Mouse (Mus musculus): Measurements from ENCODE around the gene Akap1. TPM values are rescaled to one million over a fixed set of nuclear protein-coding genes. Genes with fewer than 3 reads are reported as not detected.

The Akap1 gene
- polyA plus RNA-seq, 1 experiment from 2014 or later = 19.1 TPM

DNA sequence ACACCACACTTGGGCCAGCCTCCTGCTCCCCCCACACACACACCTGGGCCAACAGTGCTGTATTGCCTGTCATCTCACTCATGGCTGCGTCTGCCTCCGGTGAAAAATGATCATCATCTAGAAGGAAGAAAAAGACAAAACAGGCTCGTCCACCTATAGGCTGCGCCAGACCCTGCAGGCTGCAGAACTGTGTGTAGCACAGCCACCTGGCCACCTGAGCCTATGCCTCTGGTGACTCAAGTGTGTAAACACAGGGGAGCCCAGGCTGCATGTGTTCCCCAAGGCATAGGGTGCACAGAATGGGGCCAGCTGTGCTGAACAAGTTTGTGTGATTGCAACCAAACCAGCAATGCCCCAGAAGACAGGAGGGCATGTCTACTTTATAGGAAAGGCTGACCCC is 31.3 kb downstream of the Akap1 start:
- Histone ChIP-seq H3K27ac (replicated peaks) (no peak overlapping the region), H3K9me3 (replicated peaks) (no peaks in the 10 kb centered on the region), H3K36me3 (peaks cover 81% of the 10 kb centered on the region), H3K4me1 (no peaks in the 10 kb centered on the region), H3K27me3 (ENCODE audit: low read depth, poor library complexity, severe bottlenecking) (no peaks in the 10 kb centered on the region), H3K4me3 (no peak overlapping the region)
- no peak for DNase-seq (ENCODE audit: low spot score)
- WGBS = 88% methylated on average over 4 of the region's 4 CpGs

DNA sequence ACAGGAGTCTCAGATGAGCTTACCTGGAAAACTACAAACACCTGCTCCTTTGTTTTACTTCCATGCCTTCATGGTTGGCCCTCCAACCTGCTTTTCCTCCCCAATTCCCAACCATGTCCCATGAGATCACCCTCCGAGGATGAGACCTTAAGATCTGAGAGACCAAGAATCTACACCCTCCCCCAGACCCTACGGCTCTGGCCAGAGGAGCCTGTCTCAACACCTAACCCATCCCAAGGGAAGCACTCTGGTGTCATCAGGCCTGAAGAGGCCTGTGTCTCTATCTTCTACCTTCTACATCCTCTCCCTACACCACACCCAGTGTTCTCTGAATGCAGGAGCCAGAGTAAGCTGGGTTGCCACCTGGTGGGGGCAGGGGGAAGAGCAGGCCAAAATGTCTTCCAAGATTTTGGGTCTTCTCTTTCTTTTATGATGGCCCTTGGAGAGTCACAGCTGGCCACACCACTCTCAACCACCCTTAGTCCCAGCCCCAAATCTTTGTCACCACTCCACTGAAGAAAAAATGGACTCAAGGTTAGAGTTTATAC is 34.1 kb downstream of the Akap1 start:
- H3K9me3 ChIP-seq (replicated peaks) = no peaks in the 10 kb centered on the region
- peak; percentile 46 for DNase-seq (ENCODE audit: low spot score)
- H3K4me3 ChIP-seq = no peak overlapping the region
- no peak overlapping the region for H3K27ac ChIP-seq (replicated peaks)
- no peaks in the 10 kb centered on the region for H3K27me3 ChIP-seq (ENCODE audit: low read depth, poor library complexity, severe bottlenecking)
- WGBS = 88% methylated on average over 2 of the region's 2 CpGs
- peaks cover 5% of the 10 kb centered on the region for H3K4me1 ChIP-seq
- H3K36me3 ChIP-seq = peaks cover 56% of the 10 kb centered on the region

DNA sequence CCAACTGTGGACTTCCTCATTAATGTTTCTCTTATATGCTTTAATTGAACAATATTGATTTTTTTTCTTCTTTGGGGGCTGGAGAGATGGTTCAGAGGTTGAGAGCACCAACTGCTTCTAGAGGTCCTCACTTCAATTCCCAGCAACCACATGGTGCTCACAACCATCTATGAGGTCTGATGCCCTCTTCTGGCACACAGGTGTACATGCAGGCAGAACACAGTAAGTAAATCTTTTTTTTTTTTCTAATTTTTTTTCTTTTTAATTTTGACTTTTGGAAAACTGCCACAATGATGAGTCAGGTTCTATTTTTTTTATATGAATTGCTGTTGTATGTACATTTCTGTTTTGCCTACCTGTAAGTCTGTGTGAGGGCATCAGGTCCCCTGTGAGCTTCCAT is 35.9 kb downstream of the Akap1 start:
- no peak overlapping the region for H3K4me3 ChIP-seq
- H3K36me3 ChIP-seq = peaks cover 39% of the 10 kb centered on the region
- no peaks in the 10 kb centered on the region for H3K27me3 ChIP-seq (ENCODE audit: low read depth, poor library complexity, severe bottlenecking)
- H3K4me1 ChIP-seq = peaks cover 5% of the 10 kb centered on the region
- no peak overlapping the region for H3K27ac ChIP-seq (replicated peaks)
- no peak for DNase-seq (ENCODE audit: low spot score)
- H3K9me3 ChIP-seq (replicated peaks) = no peaks in the 10 kb centered on the region

DNA sequence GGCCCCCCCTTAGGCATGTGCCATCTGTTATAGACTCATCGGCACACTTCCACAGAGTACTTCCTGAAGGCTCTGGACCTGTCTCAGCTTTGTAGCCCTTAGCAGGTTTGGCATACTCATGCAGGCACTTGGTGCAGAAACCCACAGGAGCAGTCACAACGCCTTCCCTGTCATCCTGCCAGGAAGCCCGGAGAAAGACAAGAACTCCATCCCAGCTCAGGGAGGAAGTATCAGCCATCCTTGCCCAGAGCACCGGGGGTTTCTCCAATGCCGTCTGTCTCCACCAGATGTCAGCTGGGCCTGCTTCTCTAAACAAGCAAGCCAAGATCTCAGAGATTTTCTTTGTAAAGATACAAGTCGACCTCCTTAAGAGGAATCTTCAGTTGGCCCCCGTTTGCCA is 38.5 kb downstream of the Akap1 start:
- 64% methylated on average over 7 of the region's 7 CpGs for WGBS
- no peak overlapping the region for H3K4me3 ChIP-seq
- H3K27ac ChIP-seq (replicated peaks) = peak overlapping the region; percentile 42; the same call in 1 of the 2 replicates
- H3K27me3 ChIP-seq (ENCODE audit: low read depth, poor library complexity, severe bottlenecking) = peaks cover 13% of the 10 kb centered on the region
- no peaks in the 10 kb centered on the region for H3K9me3 ChIP-seq (replicated peaks)
- H3K36me3 ChIP-seq = peaks cover 13% of the 10 kb centered on the region
- DNase-seq (ENCODE audit: low spot score) = no peak
- H3K4me1 ChIP-seq = peaks cover 26% of the 10 kb centered on the region

DNA sequence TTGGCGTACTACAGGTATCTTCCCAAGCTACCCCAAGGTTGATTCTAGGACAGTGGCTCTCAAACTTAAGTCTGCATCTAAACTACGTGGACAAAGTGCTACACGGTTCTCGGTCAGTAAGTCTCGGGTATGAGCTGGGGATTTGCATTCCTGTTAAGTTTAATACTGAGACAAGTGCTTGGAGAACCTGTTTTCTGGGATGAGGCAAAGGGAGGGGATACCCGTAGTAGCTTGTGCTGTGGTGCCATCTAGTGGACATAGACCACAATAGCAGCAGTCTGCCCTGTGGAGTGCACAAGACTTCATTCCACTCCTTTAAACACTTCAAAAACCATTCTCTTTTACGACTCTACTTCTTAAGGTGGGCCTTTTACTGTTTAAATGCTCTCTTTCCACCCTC is 41.4 kb downstream of the Akap1 start:
- 5% methylated on average over 7 of the region's 7 CpGs for WGBS

DNA sequence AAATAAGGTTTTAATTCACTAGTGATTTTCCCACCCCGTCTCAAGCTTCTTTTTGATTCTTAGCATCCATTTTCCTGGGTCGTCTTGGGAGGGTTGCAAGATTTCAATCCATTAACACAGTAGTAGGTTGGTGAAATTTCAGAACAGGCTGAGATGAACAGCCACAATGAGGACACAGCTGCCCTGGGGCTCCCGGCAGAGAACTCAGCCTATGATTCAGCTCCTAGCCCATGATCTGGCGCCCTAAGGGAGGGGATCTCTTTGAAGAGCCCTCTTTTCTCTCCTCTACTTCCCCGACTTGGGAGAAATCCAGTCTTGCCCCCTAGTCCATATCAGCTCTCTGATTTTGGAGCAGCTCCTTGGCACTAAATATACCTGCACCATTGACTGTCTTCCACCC is 41.9 kb downstream of the Akap1 start:
- H3K9me3 ChIP-seq (replicated peaks) = no peaks in the 10 kb centered on the region
- H3K4me3 ChIP-seq = peak overlapping the region; percentile 46
- H3K4me1 ChIP-seq = peaks cover 48% of the 10 kb centered on the region
- H3K27ac ChIP-seq (replicated peaks) = peak overlapping the region; percentile 86
- H3K36me3 ChIP-seq = no peaks in the 10 kb centered on the region
- no peak for DNase-seq (ENCODE audit: low spot score)
- 23% methylated on average over 5 of the region's 5 CpGs for WGBS
- H3K27me3 ChIP-seq (ENCODE audit: low read depth, poor library complexity, severe bottlenecking) = peaks cover 14% of the 10 kb centered on the region

More for the DNA sequence above, 41.4 kb downstream of the Akap1 start:
- Histone ChIP-seq H3K4me3 (peak overlapping the region; percentile 46), H3K27ac (replicated peaks) (peak overlapping the region; percentile 86), H3K36me3 (no peaks in the 10 kb centered on the region), H3K9me3 (replicated peaks) (no peaks in the 10 kb centered on the region), H3K4me1 (peaks cover 43% of the 10 kb centered on the region), H3K27me3 (ENCODE audit: low read depth, poor library complexity, severe bottlenecking) (peaks cover 14% of the 10 kb centered on the region)
- DNase-seq (ENCODE audit: low spot score) = peak; percentile 80

DNA sequence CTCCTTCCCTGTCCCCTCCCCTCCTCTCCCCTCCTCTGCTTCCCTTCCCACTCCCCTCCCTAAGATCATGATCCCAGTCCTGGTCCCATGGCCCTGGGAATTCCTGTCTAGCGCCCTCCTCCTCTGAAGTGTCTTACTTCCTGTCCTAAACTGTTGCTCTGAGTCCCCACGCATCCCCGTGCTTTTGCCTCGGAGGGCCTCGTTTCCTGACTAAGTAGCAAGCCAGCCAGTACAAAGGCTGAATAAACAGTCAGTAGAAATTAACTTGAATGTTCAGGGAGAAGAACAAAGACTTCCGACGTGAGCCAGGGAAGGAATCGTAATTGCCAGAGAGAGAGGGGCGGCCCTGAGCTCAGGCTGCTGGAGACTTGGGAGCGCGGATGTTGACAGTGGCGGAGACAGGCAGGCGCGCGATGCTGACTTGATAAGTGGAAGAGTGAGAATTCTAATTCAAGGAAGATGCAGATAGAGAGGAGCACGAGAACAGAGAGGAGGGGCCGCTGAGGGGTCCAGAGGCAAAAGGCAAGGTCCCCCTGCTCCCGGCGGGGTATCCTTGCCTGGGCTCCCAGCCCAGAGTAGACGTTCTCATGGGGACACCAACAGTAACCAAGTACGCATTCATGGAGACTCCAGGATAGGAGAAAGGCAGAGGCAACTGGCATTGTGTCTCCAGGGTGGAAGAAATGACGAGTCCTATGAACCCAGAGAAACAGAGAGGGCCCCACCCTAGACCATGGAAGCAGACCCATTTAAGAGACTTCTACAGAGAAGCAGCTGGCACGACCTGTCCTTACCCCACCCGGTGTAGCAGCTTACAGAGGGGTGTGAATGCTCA is 43.4 kb downstream of the Akap1 start:
- peak overlapping the region; percentile 86 for H3K27ac ChIP-seq (replicated peaks)
- no peaks in the 10 kb centered on the region for H3K36me3 ChIP-seq
- peak; percentile 63 for DNase-seq (ENCODE audit: low spot score)
- peak overlapping the region; percentile 36 for H3K4me3 ChIP-seq
- H3K27me3 ChIP-seq (ENCODE audit: low read depth, poor library complexity, severe bottlenecking) = peaks cover 14% of the 10 kb centered on the region
- H3K4me1 ChIP-seq = peaks cover 50% of the 10 kb centered on the region
- 7% methylated on average over 24 of the region's 24 CpGs for WGBS
- no peaks in the 10 kb centered on the region for H3K9me3 ChIP-seq (replicated peaks)

DNA sequence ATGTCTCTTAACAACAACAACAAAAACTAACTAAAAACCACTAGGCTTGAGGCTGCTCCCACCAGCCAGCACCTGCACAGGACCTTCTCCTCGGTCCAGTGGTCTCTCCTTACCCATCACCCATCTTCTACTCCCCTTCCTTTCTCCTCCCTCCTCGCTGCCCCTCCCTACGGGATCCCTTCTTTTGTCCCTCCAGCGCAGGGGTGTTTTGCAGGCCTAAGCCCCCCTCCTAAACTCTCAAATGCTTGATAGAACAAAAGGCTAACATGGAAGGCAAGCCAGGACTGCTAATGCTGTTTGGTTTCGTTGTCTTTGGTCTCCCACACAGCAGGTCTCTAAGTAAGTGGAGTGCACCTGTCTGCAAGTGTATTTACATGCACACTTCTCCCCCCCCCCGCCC is 44.1 kb downstream of the Akap1 start:
- peak; percentile 53 for DNase-seq (ENCODE audit: low spot score)
- Histone ChIP-seq H3K9me3 (replicated peaks) (no peaks in the 10 kb centered on the region), H3K27me3 (ENCODE audit: low read depth, poor library complexity, severe bottlenecking) (peaks cover 14% of the 10 kb centered on the region), H3K36me3 (no peaks in the 10 kb centered on the region), H3K27ac (replicated peaks) (peak overlapping the region; percentile 86), H3K4me1 (peaks cover 50% of the 10 kb centered on the region), H3K4me3 (peak overlapping the region; percentile 36)
- 6% methylated on average over 6 of the region's 6 CpGs for WGBS

DNA sequence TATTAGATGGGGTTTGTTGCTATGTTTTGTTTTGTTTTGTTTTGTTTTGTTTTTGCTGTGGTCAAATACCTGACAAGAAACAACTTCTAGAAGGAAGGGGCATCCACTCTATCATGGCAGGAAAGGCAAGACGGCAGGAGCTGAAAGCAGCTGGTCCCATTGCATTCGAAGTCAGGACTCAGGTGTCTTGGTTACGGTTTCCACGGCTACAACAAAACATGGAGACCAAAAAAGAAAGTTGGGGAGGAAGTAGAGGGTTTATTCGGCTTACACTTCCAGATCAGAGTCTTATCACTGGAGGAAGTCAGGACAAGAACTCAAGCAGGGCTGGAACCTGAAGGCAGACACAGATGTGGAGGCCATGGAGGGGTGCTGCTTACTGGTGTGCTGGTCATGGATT is 47.3 kb downstream of the Akap1 start:
- H3K27ac ChIP-seq (replicated peaks) = no peak overlapping the region
- 80% methylated on average over 5 of the region's 5 CpGs for WGBS
- H3K4me3 ChIP-seq = no peak overlapping the region
- H3K4me1 ChIP-seq = peaks cover 46% of the 10 kb centered on the region
- H3K9me3 ChIP-seq (replicated peaks) = no peaks in the 10 kb centered on the region
- peaks cover 13% of the 10 kb centered on the region for H3K27me3 ChIP-seq (ENCODE audit: low read depth, poor library complexity, severe bottlenecking)
- no peaks in the 10 kb centered on the region for H3K36me3 ChIP-seq
- no peak for DNase-seq (ENCODE audit: low spot score)

DNA sequence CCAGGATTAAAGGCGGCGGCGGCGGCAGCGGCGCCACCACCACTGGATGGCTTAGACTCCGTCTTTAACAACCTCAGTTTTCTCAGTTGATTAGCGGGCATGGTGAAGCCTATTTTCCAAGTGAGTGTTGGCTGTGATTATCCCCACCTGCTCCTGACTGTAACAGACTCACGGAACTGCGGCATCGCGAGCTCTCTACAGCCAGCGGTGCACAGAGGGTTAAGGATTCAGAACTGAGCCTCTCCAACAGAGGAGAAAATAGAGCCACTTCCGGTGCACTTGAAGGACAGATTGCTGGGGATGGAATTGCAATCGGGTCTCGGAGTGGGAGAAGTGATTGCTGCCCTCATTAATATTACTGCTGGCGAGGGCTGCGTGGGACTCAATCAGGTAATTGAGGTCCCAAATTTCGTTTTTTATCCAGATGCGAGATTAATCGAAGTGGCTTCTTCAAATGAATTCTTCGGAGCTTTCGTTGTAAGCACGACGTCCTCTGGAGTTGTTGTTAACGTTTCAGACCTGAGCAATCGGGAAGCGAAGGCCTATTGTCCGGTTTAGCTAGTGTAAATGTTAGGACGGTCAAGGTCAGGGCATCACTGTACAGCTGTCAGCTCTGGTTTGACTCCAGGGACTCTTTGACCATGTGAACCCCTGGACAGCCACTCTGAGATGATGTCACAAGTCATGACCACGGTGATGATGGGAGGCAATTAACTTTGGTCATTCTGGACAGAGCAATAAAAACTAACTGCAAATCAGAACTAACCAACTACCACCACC is 61.0 kb downstream of the Akap1 start:
- Histone ChIP-seq H3K4me3 (peak overlapping the region; percentile 20; the same call in 1 of the 2 replicates), H3K27ac (replicated peaks) (0 out of 2 replicates have a peak overlapping the region, but pooled peaks have one; percentile 33), H3K27me3 (ENCODE audit: low read depth, poor library complexity, severe bottlenecking) (0 out of 2 replicates have a peak, but pooled peaks cover 6% of the 10 kb centered on the region), H3K9me3 (replicated peaks) (no peaks in the 10 kb centered on the region), H3K4me1 (peaks cover 10% of the 10 kb centered on the region; the same call in 1 of the 2 replicates), H3K36me3 (no peaks in the 10 kb centered on the region)
- 69% methylated on average over 31 of the region's 31 CpGs for WGBS
- DNase-seq (ENCODE audit: low spot score) = no peak

DNA sequence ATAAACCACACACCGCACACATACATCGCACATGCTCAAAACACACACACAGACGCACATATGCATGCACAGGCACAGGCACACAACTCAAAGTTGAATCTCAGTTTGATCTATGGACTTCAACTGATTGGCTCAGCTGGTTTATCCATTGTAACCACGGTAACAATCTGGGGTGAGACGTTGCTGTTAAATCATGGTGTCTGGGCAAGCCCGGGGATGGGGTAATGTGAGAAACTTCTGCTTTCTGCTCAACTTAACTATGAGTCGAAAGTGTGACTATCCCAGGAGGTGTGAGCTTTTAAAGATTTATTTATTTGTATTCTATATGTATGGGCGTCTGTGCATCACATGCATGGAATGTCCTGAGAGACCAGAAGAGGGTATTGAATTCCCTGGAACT is 68.2 kb downstream of the Akap1 start:
- DNase-seq (ENCODE audit: low spot score) = no peak
- Histone ChIP-seq H3K4me1 (0 out of 2 replicates have a peak, but pooled peaks cover 3% of the 10 kb centered on the region), H3K36me3 (no peaks in the 10 kb centered on the region), H3K27me3 (ENCODE audit: low read depth, poor library complexity, severe bottlenecking) (no peaks in the 10 kb centered on the region), H3K9me3 (replicated peaks) (no peaks in the 10 kb centered on the region), H3K4me3 (no peak overlapping the region), H3K27ac (replicated peaks) (no peak overlapping the region)
- 92% methylated on average over 8 of the region's 8 CpGs for WGBS

DNA sequence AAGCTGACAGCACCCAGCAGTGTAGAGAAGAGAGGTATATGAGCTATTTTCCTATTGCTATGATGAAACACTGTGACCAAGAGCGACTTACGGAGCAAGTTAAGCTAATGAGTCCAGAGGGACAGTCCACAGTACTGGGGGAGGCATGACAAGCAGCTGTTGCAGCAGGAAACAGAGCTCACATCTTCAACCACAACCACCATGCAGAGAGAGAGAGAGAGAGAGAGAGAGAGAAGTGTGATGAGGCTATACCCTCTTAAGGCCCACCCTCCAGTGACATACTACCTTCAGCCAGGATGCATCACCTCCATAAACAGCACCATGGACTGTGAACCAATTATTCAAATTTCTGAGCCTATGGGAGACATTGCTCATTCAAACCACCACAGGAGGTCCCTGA is 74.5 kb downstream of the Akap1 start:
- DNase-seq (ENCODE audit: low spot score) = no peak
- WGBS = 83% methylated on average over 2 of the region's 2 CpGs

More for the DNA sequence above, 74.5 kb downstream of the Akap1 start:
- no peak overlapping the region for H3K27ac ChIP-seq (replicated peaks)
- no peaks in the 10 kb centered on the region for H3K4me1 ChIP-seq
- no peaks in the 10 kb centered on the region for H3K9me3 ChIP-seq (replicated peaks)
- H3K4me3 ChIP-seq = no peak overlapping the region
- H3K27me3 ChIP-seq (ENCODE audit: low read depth, poor library complexity, severe bottlenecking) = no peaks in the 10 kb centered on the region
- no peaks in the 10 kb centered on the region for H3K36me3 ChIP-seq
